Mouse (Mus musculus) layer of hippocampus, adult 18-20 months (tissue): ENCODE data around the gene Cggbp1. TPM values are rescaled to one million over a fixed set of nuclear protein-coding genes. Genes with fewer than 3 reads are reported as not detected.
"Not testable (repeated sequence)": the region's sequence is repeated elsewhere in the genome, so short reads cannot be mapped to it uniquely, and the experiment has no call there.

ENCODE experiments used
- DNase-seq, 2 experiments: peaks; one replicate each; pipeline ENCODE4 v3.0.0; 2022; ENCODE audit warnings: low spot score in 2 of 2
- long read RNA-seq: library from polyadenylated mRNA; stranded (forward); transcript quantifications from one replicate; pipeline ENCODE4 v2.0.0, GENCODE M21; 2021
- total RNA-seq, 2 experiments: library from RNA; stranded (reverse); gene quantifications; 2 replicates each; pipeline ENCODE4 v1.2.3; 2021

Cggbp1 gene
- 10 to 100 TPM; 62.7 to 64.9 TPM for total RNA-seq
- long read RNA-seq, full-length matches to known transcripts, result 100 of 140 reads
- long read RNA-seq, partial matches to known transcripts, result 5 of 140 reads
- long read RNA-seq, other reads (novel, unspliced or antisense), result 35 of 140 reads

DNA sequence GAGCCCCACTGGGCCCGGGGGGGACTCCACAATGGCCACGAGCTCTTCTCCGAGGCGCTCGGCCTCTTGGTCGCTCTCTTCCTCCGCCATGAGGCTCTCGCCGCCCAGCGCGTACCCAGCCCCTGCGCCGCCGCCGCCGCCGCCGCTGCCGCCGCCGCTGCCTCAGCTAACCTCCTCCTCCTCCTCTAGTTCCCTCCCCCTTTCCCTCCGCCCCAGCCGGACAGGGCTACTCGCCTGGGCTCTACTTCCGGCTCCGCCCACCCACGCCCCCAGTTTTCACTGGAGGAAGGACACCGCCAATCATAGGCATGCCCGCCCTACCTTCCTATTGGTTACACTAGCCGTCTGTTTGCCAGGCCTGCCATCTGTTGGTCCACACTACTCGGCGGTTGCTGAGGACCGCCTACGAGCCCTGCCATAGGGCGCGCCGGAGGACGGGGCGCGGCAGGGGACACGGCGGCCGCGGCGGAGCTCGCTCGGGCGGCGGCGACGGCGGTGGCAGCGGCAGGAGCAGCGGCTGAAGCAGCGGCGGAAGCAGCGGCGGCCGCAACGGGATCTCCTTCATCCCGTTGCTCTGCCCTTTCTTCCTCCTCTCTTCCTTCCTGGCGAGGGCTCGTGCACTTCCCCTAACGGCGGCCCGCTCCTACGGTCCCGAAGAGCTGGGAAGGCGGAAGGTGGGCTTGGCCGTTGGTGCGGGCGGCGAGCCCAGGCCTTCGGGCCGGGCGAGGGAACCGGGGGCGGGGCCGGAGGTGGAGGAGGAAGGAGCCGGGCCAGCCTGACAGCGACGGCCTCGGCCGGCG is at the start of gene Cggbp1, which contains the start of gene Zfp654:
Cggbp1 (plus strand) TSS at position 434 of the 800 bp plus-strand sequence.
Zfp654 (minus strand) TSS at position 90 of the 800 bp plus-strand sequence.
- DNase-seq, result peak; percentile 100

GRCm38 (mm10) chr16:64803041-64803440 is 48.8 kb upstream of the Cggbp1 start:
- no peak for DNase-seq

- no peak for DNase-seq
These were observed 34.6 kb upstream of the Cggbp1 start for GRCm38 (mm10) chr16:64817094-64817765.

- no peak for DNase-seq
These were observed 27.9 kb upstream of the Cggbp1 start for GRCm38 (mm10) chr16:64823890-64824289.

DNA sequence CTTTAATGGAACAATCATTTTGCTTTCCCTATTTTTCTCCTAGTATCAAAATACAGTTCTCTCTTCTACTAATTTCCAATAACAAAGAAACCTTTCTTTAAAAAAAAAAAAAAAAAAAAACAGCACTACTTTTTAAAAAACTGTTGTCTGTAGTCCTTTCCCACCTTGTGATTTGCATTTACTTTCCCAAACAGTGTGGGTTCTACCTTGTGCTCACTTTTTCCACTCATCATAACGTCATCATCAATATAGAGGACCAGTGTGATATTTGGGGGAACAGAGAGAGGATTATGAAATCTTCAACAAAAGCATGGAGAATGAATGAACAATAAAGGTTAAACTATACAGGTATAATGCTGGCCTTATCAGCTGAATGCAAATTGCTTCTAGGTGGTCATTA is 27.3 kb upstream of the Cggbp1 start:
- DNase-seq, result no peak

GRCm38 (mm10) chr16:64830291-64830690 is 21.5 kb upstream of the Cggbp1 start:
- no peak for DNase-seq

DNA sequence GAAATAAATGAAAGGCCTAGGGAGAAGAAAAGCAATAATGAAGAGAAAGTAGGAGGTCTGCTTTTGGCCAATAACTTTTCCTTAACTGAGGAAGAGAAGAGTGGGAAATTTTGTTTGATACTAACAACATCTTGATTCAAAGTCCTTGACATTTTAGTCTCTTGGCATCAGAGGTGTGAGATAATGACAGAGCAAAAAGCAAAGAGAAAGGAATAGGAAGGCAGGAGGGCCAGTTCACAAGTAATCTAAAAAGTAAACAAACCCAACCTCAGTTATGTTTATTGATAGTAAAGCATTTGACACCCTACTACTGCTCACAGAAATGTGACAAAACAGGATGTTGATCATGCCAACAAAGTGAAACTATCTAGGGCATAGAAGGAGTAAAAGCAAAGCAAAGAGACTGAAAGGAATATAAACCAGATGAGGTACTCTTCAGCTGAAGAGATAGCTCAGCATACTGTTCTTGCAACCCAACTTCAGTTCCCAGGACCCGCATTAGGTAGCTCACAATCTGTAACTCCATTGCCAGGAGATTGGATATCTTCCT is 15.7 kb upstream of the Cggbp1 start:
- DNase-seq, result no peak

DNA sequence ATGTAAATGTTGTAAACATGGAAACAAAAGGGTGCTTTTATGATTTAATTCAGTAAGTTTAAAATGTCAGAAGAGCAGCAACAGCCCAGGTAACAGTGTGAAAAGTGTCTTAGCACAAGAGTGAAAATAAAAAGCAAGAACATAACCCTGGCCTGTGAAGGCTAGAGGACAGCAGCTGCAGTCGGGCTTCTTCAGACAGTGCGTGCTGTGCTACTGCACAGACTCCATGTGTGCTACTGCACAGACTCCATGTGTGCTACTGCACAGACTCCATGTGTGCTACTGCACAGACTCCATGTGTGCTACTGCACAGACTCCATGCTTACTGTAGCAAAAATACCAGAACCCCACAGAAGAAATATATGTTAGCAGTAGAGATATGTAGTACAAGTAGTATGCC is 15.1 kb upstream of the Cggbp1 start:
- no peak for DNase-seq

- no peak for DNase-seq
These were observed 10.1 kb upstream of the Cggbp1 start for GRCm38 (mm10) chr16:64841481-64842373.

DNA sequence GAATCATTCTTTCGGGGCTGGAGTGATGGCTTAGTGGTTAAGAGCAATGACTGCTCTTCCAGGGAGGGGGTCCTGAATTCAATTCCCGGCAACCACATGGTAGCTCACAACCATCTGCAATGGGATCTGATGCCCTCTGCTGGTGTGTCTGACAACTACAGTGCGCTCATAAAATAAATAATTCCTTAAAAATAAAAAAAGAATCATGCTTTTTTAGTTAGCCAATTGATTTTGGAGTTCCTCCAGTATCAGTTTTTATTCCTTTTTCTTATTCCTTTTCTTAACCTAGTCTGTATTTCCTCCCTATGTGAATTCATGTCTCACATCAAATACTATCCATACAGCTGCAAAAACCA is 9.4 kb upstream of the Cggbp1 start:
- DNase-seq, result no peak

DNA sequence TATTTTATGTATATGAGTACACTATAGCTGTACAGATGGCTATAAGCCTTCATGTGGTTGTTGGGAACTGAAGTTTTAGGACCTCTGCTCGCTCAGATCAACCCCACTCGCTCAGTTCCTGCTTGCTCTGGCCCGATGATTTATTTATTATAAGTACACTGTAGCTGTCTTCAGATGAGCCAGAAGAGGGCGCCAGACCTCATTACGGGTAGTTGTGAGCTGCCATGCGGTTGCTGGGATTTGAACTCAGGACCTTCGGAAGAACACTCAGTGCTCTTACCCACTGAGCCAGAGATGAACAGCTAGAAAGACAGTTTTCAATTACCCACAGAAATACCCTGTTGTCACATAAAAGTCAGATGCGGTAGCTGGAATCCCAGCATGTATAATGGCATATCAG is 5.8 kb upstream of the Cggbp1 start:
- no peak for DNase-seq

DNA sequence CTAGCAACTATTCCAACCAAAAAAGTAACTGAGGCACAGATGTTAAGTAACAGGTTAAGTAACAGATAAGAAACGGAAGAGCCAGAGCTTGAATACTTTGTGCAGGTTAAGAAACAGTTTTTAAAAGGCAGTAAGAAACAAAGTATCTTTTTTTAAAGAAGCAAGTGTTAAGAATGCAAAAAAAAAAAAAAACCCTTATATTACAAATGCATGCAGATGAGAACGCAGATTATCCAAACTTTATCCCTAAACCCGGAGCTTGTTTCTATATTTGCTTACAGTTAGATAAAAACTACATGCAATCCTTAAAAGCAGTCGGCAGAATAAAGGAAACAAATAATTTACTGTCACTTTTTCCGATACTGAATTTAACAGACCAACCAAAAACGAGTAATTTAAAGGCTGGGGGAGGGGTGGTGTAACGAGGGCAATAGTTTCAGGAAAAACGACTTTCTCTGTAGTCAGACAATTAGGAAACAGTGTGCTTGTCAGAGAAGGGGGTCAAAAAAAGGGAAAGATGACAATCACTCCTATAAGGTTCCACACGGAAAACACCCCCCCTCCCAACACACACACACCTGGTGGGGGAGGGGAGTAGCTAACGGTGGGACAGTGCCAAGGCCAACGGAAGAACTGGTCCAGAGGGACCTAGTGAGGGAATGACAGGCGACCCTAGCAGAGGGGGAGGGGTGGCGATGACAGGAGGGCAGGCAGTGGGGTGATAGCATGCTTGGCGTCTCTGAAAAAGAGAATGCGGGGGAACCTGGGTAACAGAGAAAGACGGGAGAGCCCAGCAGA is 1.3 kb upstream of the Cggbp1 start:
- DNase-seq, result peak; percentile 3 to 27

- peak in 1 of 2 experiments; percentile 12 for DNase-seq
These were observed 672 bp upstream of the Cggbp1 start for GRCm38 (mm10) chr16:64851085-64851562.

DNA sequence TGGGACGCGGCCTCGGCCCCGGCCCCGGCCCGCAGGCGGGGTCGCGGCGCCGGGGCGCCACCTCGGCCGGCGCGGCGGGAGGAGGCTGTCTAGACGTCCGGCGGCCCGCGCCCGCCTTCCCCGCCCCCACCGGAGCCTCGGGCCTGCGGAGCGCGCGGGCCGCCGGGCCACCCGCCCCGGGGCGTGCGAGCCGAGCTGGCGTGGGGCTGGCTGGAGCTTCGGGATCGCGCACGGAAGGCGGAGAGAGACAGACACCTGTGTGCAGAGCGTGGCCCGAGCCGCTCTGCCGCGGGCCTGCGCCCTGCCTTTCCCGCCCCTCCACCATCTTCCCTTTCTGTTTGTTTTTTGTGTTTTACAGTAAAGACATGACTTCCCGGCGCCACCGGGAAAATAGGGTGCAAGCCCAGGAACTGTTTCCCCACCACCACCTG is 660 bp downstream of the Cggbp1 start:
- peak; percentile 9 to 35 for DNase-seq

- DNase-seq, result no peak
These were observed 1.1 kb downstream of the Cggbp1 start for GRCm38 (mm10) chr16:64852891-64853290.

GRCm38 (mm10) chr16:64856946-64857345 is 5.2 kb downstream of the Cggbp1 start:
- DNase-seq, result no peak

- DNase-seq, result not testable (repeated sequence)
These were observed 14.0 kb downstream of the Cggbp1 start for GRCm38 (mm10) chr16:64865841-64866240.

DNA sequence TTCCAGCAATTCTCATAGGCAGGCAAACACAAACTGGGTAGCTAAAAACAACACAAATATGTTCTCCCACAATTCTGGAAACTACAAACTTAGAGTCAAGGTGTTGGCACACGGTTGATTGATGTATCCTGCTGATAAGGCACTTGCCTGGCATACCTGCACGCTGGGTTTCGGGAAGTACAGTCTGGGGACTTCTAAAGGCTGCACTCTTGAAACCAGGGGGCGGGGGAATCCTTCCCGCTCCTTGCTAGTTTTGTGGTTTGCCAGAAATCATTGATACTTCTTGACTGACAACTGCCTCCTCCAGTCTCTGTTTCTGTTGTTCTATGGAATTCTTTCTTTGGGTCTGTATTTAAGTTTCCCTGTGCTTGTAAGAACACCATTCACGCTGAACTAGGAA is 16.8 kb downstream of the Cggbp1 start:
- DNase-seq, result no peak

DNA sequence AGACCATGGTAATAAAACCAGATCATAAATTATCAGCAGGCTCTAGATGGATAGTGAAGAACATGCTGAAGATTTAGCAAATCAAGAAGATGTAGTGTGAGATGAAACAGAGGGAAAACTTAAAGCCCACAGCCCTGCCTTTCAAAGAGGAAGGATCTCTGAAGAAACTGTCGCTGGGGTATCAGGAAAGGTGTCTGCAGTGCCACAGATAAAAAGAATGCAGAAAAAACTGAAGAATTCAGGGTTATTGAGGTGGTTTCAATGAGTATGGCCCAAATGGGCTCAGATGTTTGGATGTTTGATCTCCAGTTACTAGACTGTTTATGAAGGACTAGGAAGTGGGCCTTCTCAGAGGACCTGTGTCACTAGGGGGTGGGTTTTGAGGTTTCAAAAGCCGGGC is 17.8 kb downstream of the Cggbp1 start:
- no peak for DNase-seq

GRCm38 (mm10) chr16:64872296-64872695 is 20.5 kb downstream of the Cggbp1 start:
- DNase-seq, result no peak
